Mouse (Mus musculus) spleen, adult 10 weeks (tissue): ENCODE measurements around the gene Plekho1. TPM values are rescaled to one million over a fixed set of nuclear protein-coding genes. Genes with fewer than 3 reads are reported as not detected.

Source experiments
- polyA plus RNA-seq: library from polyadenylated mRNA; stranded (reverse); fragments of 350-450 nt; fragmentation: Illumina TruSeq; extraction: RNeasy Lipid Tissue Mini Kit (QIAGEN cat#74804); gene quantifications from one replicate; pipeline ENCODE4 v1.2.3, GENCODE M21; 2015; ENCODE audit warnings: low replicate concordance; ENCODE audit not compliant: insufficient read depth

The Plekho1 gene
- polyA plus RNA-seq, result 109 TPM

DNA sequence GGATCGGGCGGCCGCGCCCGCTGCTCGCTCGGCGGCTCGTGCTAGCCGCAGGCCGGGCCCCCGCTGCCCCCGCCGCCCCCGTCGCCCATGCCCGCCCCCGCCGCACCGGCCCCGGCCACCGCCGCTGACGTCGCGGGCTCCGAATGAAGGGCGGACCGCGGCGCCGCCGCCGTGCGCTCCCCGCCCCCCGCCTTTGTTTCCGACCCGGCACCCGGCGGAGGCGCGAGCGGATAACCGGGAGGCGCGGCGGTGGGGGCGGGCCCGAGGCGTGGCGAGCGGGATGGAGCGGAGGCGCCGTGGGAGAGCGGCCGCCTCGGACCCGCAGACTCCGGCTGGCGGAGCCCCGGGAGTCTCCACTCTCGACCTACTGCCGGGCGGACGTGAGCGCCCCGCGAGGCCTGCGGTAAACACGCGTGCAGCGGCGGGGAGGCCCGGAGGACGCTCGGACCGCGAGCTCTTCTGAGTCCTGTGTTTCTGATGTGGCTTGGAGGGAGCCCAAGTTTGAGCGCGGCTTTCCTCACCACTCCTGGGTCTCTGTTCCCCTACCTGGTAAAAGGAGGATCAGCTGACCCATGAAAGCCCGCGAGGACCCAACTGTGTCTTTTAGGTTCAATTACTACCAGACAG lies at the start of gene Plekho1:
Gene Plekho1 (minus strand): TSS at position 200 of the 627 bp plus-strand sequence.

Other genes with a start within 250 kb of the Plekho1 start
- 43.4 TPM for gene Tars2, start 235.8 kb downstream of the Plekho1 start, polyA plus RNA-seq
- gene Rprd2, start 177.1 kb downstream of the Plekho1 start, polyA plus RNA-seq, result 42.6 TPM
- gene Prpf3, start 140.1 kb downstream of the Plekho1 start, polyA plus RNA-seq, result 62.6 TPM
- 111 TPM for gene Mrps21, start 124.5 kb downstream of the Plekho1 start, polyA plus RNA-seq
- gene Ciart, start 113.8 kb downstream of the Plekho1 start, polyA plus RNA-seq, result 3.2 TPM
- gene BC028528, start 104.0 kb downstream of the Plekho1 start, polyA plus RNA-seq, result 124 TPM
- gene Aph1a, start 102.0 kb downstream of the Plekho1 start, polyA plus RNA-seq, result 51.8 TPM
- gene Car14, start 91.3 kb downstream of the Plekho1 start, polyA plus RNA-seq, result not detected
- 154 TPM for gene Anp32e, start 66.8 kb downstream of the Plekho1 start, polyA plus RNA-seq
- gene Vps45, start 62.5 kb upstream of the Plekho1 start, polyA plus RNA-seq, result 36.0 TPM
- 20.5 TPM for gene Otud7b, start 108.5 kb upstream of the Plekho1 start, polyA plus RNA-seq
- 3.9 TPM for gene Mtmr11, start 166.0 kb upstream of the Plekho1 start, polyA plus RNA-seq
- gene Sf3b4, start 176.3 kb upstream of the Plekho1 start, polyA plus RNA-seq, result 29.1 TPM
- gene Sv2a, start 185.2 kb upstream of the Plekho1 start, polyA plus RNA-seq, result 2.7 TPM
- gene Bola1, start 223.7 kb upstream of the Plekho1 start, polyA plus RNA-seq, result 1.8 TPM
- gene Hist2h2ab, start 223.9 kb upstream of the Plekho1 start, polyA plus RNA-seq, result not detected
- gene Hist2h2ac, start 224.9 kb upstream of the Plekho1 start, polyA plus RNA-seq, result not detected
- gene Hist2h2be, start 225.1 kb upstream of the Plekho1 start, polyA plus RNA-seq, result 21.3 TPM
- 0.76 TPM for gene Hist2h3c2, start 243.1 kb upstream of the Plekho1 start, polyA plus RNA-seq
- not detected for gene Hist2h2aa2, start 244.3 kb upstream of the Plekho1 start, polyA plus RNA-seq
- not detected for gene Hist2h2aa1, start 249.5 kb upstream of the Plekho1 start, polyA plus RNA-seq